Comparison of ENCODE assay signal across 11 mouse cellular contexts in genomic region chr10:23777288-23777945, GRCm38 (mm10). TPM values are rescaled to one million over a fixed set of nuclear protein-coding genes. Genes with fewer than 3 reads are reported as not detected.
DNase-seq lines count a peak whose midpoint lies in the region; ATAC-seq and TF ChIP-seq lines count a peak whose summit lies in the region.
"Had no signal": no experiment of that assay in that cellular context is flagged by ENCODE, and none has a peak within 500 bp of the region (broad histone marks: within the 10 kb centered on the region; RNA-seq: fewer than 3 reads in every experiment).

No protein-coding gene starts in this region.

- DNase-seq in liver, embryonic 14.5 days (ENCODE audit: low read depth in 3 of 3, low spot score in 3 of 3) = no peak
- no peak for DNase-seq in liver
- no peak for DNase-seq in c-Kit-positive CD71-positive TER-119-positive erythroid progenitor cells, embryonic 14.5 days (ENCODE audit: low spot score)
- DNase-seq in frontal cortex, adult 2 months (ENCODE audit: extremely low spot score in 1 of 2, low spot score in 1 of 2) = no peak
- DNase-seq: adrenal gland, postnatal 10 days; kidney, postnatal 4 days; lung, postnatal 4 days; right cerebral cortex, postnatal 25 days had no signal

- ATAC-seq in liver, embryonic 14.5 days (ENCODE audit: insufficient read depth) = no peak
- peak; percentile 73 for ATAC-seq in forebrain, embryonic 16.5 days
- ATAC-seq in neural tube, embryonic 14.5 days (ENCODE audit: low read depth) = peak; percentile 81; the same call in 1 of the 2 replicates

- no peak overlapping the region for H3K4me3 ChIP-seq in liver, embryonic 14.5 days (ENCODE audit: insufficient read depth in 1 of 2, low read depth in 2 of 2, low read length in 2 of 2)
- H3K4me3 ChIP-seq in bone marrow macrophage, adult 2 months (ENCODE audit: insufficient read depth, low read length) = no peak overlapping the region
- H3K4me3 ChIP-seq in forebrain, embryonic 16.5 days (replicated peaks; ENCODE audit: low read length) = no peak overlapping the region
- no peak overlapping the region for H3K4me3 ChIP-seq in neural tube, embryonic 14.5 days (ENCODE audit: low read depth, low read length)

- no peaks in the 10 kb centered on the region for H3K27me3 ChIP-seq in liver, embryonic 14.5 days (ENCODE audit: control insufficient read depth, insufficient read depth, low read length)
- H3K27me3 ChIP-seq in forebrain, embryonic 16.5 days (replicated peaks; ENCODE audit: control insufficient read depth, insufficient read depth, low read length) = no peaks in the 10 kb centered on the region
- H3K27me3 ChIP-seq in neural tube, embryonic 14.5 days (ENCODE audit: control insufficient read depth, insufficient read depth, low read length) = no peaks in the 10 kb centered on the region

- no peak overlapping the region for H3K4me2 ChIP-seq in liver, embryonic 14.5 days (ENCODE audit: low read depth)
- no peak overlapping the region for H3K4me2 ChIP-seq in forebrain, embryonic 16.5 days (ENCODE audit: low read length)
- H3K4me2 ChIP-seq in neural tube, embryonic 14.5 days (ENCODE audit: low read depth, low read length) = no peak overlapping the region

- H3K36me3 ChIP-seq in liver, embryonic 14.5 days (replicated peaks; ENCODE audit: control insufficient read depth, insufficient read depth, low read depth) = no peaks in the 10 kb centered on the region
- H3K36me3 ChIP-seq in forebrain, embryonic 16.5 days (ENCODE audit: control insufficient read depth, insufficient read depth) = peaks cover 3% of the 10 kb centered on the region; the same call in 1 of the 2 replicates
- 0 out of 2 replicates have a peak, but pooled peaks cover 8% of the 10 kb centered on the region for H3K36me3 ChIP-seq in neural tube, embryonic 14.5 days (ENCODE audit: control insufficient read depth, insufficient read depth, low read length)

- H3K9me3 ChIP-seq in liver, embryonic 14.5 days (ENCODE audit: control insufficient read depth, low read length) = no peaks in the 10 kb centered on the region
- H3K9me3 ChIP-seq in forebrain, embryonic 16.5 days (ENCODE audit: control insufficient read depth, low read length) = no peaks in the 10 kb centered on the region
- no peaks in the 10 kb centered on the region for H3K9me3 ChIP-seq in neural tube, embryonic 14.5 days (ENCODE audit: control insufficient read depth, low read length)

- 26% methylated on average over 5 of the region's 5 CpGs for WGBS in liver, embryonic 14.5 days (ENCODE audit: insufficient replicate concordance)
- WGBS in forebrain, embryonic 16.5 days = 35% methylated on average over 5 of the region's 5 CpGs
- 36% methylated on average over 5 of the region's 5 CpGs for WGBS in neural tube, embryonic 14.5 days

- TF ChIP-seq EP300 in liver, embryonic 14.5 days (IDR thresholded peaks at IDR 0.05; ENCODE audit: low read depth) = no peak

- TF ChIP-seq POLR2A in bone marrow macrophage, adult 2 months (IDR thresholded peaks at IDR 0.05; ENCODE audit: borderline replicate concordance, low read depth, low read length) = no peak

- no peak overlapping the region for H3K9ac ChIP-seq in liver, embryonic 14.5 days (replicated peaks)
- H3K9ac ChIP-seq in forebrain, embryonic 16.5 days (replicated peaks; ENCODE audit: low read depth, low read length) = no peak overlapping the region
- H3K9ac ChIP-seq in neural tube, embryonic 14.5 days (replicated peaks; ENCODE audit: low read depth, low read length) = no peak overlapping the region

- TF ChIP-seq CTCF in liver, embryonic 14.5 days (IDR thresholded peaks at IDR 0.05; ENCODE audit: low read depth) = peak; percentile 38; the same call in 1 of the 2 replicates
- TF ChIP-seq CTCF in bone marrow macrophage, adult 2 months (IDR thresholded peaks at IDR 0.05; ENCODE audit: low read depth, low read length) = peak; percentile 43

- no peak overlapping the region for H3K27ac ChIP-seq in liver, embryonic 14.5 days
- no peak overlapping the region for H3K27ac ChIP-seq in bone marrow macrophage, adult 2 months (ENCODE audit: insufficient read depth, low read depth, low read length)
- H3K27ac ChIP-seq in forebrain, embryonic 16.5 days (ENCODE audit: low read length) = no peak overlapping the region
- no peak overlapping the region for H3K27ac ChIP-seq in neural tube, embryonic 14.5 days (ENCODE audit: low read depth, low read length)

- peaks cover 6 to 12% of the 10 kb centered on the region in 2 experiments for H3K4me1 ChIP-seq in liver, embryonic 14.5 days (replicated peaks; ENCODE audit: control insufficient read depth in 2 of 2, insufficient read depth in 2 of 2, low read length in 1 of 2)
- peaks cover 4% of the 10 kb centered on the region; the same call in 1 of the 2 replicates for H3K4me1 ChIP-seq in bone marrow macrophage, adult 2 months (ENCODE audit: control insufficient read depth, insufficient read depth, low read length)
- no peaks in the 10 kb centered on the region for H3K4me1 ChIP-seq in forebrain, embryonic 16.5 days (replicated peaks; ENCODE audit: control insufficient read depth, insufficient read depth, low read length)
- H3K4me1 ChIP-seq in neural tube, embryonic 14.5 days (ENCODE audit: control insufficient read depth, insufficient read depth, low read length) = no peaks in the 10 kb centered on the region

RNA-seq across cellular contexts. Expression of gene Rps12, which starts 9.7 kb away (rescaled TPM):
- polyA plus RNA-seq in liver, embryonic 14.5 days (2012; rRNA removed) = 3,928 and 4,028 TPM in 2 replicates
- 198 and 228 TPM in 2 replicates for polyA plus RNA-seq in liver, embryonic 14.5 days (2014; fragmentation: Nextera tagmentation; extraction: Ambion mirVana)
- polyA plus RNA-seq in bone marrow macrophage, adult 2 months (2012; ENCODE audit: insufficient read depth, insufficient read length, missing spikeins) = 182 and 264 TPM in 2 replicates
- polyA plus RNA-seq in forebrain, embryonic 16.5 days (2015; fragmentation: Nextera tagmentation; extraction: Ambion mirVana) = 105 and 109 TPM in 2 replicates
- 99.8 and 115 TPM in 2 replicates for polyA plus RNA-seq in neural tube, embryonic 14.5 days (2014; fragmentation: Nextera tagmentation; extraction: Ambion mirVana)
- 1,411 and 1,452 TPM in 2 replicates for polyA plus RNA-seq in frontal cortex, adult 2 months (2012; rRNA removed)

RNA-seq across cellular contexts. Expression of gene Slc18b1, which starts 19.4 kb away (rescaled TPM):
- 1.9 TPM in 2 replicates for polyA plus RNA-seq in liver, embryonic 14.5 days (2012; rRNA removed)
- polyA plus RNA-seq in liver, embryonic 14.5 days (2014; fragmentation: Nextera tagmentation; extraction: Ambion mirVana) = 1.8 and 2.2 TPM in 2 replicates
- polyA plus RNA-seq in bone marrow macrophage, adult 2 months (2012; ENCODE audit: insufficient read depth, insufficient read length, missing spikeins) = 1.0 and 6.7 TPM in 2 replicates
- polyA plus RNA-seq in forebrain, embryonic 16.5 days (2015; fragmentation: Nextera tagmentation; extraction: Ambion mirVana) = 20.8 and 21.2 TPM in 2 replicates
- polyA plus RNA-seq in neural tube, embryonic 14.5 days (2014; fragmentation: Nextera tagmentation; extraction: Ambion mirVana) = 21.5 and 26.8 TPM in 2 replicates
- 20.6 and 29.9 TPM in 2 replicates for polyA plus RNA-seq in frontal cortex, adult 2 months (2012; rRNA removed)
